Mouse (Mus musculus) lung, postnatal 25 days (tissue): ENCODE data around the gene Txk.

ENCODE experiments used
- DNase-seq: peaks from one replicate; pipeline ENCODE4 v3.0.0; 2022; ENCODE audit warnings: low spot score

The Txk gene

DNA sequence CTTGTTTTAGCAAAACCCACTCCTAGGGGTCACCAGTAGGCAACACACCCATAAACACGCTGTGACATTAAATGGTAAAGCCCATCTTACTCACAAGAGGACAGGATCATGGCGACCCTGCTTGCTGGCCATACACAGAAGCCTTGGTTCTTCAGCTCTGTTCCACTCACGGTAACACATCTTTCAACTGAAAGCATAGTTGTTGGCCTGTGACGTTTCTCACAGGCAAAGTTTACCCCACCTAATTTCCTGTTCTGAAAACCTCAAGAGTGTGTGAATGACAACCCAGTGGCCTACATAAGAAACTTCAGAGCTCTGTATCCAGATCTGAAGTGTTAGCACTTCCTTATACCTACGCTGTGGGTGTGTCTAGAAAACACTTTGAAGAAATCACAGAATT, at the start of gene Txk:
TSS of gene Txk (minus strand) at position 193 of the 400 bp plus-strand sequence.
- peak; percentile 47 for DNase-seq

DNA sequence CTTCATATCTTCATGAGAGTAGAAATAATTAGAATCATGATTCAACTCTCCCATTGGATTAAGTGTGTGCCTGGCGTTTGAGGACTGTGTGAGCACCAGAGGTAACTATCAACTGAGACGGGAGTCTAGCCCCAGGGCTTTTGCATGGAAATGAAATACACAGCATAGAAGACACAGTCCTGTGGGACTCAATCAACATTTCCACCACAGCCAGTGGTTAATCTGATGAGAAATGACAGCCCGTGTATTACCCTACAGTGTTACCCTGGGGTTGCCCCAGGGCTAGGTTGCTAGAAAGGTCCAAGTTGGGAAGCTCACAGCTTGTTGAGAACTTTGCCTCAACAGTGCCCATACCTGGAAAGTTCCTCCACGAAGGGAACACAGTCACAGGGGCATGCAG, 46.0 kb upstream of the Txk start:
- DNase-seq: no peak

DNA sequence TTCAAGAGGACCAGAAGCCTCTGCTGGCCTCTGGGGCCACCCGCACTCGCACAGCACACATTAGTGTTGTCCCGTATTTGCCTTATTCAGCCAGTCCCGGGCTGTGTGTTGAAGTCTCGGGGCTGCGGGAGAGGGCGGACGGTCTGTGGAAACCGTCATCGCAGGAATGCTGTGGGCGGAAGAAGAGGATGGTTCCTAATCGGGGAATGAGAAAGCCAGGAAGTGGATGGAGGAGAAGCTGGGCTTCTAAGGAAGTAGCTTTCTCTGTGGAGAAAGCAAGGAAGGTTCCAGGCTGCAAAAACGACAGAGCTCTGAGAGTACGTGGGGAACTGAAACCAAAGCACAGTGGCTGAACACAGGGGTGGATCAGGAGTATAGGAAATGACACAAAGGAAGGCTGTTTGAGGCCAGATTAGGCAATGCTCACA, 43.6 kb upstream of the Txk start:
- peak; percentile 46 for DNase-seq

DNA sequence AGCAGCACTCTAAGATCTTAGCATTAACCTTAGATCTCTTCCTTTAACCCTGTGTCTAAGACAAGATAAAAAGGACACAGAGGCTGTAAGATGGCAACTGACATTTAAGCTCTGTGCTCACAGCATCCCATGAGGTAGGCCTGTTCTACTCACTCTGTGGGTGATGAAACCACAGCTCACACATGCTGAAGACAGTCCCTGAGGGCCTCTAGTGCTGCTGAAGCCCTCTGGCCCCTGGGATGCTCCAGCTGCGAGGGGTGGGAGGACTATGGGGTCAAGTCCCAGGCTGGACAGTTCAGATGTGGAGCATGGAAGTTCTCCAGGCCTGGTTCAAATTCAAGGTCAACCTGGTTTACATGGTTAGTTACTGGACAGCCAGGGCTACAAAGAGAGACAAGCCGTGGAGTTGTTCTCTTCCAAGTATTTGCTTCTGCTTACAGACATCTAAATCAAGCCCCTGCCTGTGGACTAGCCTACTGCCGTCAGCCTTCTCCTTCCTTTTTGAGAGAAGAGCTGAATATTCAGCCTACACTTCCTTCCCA, 40.8 kb upstream of the Txk start:
- DNase-seq: no peak

DNA sequence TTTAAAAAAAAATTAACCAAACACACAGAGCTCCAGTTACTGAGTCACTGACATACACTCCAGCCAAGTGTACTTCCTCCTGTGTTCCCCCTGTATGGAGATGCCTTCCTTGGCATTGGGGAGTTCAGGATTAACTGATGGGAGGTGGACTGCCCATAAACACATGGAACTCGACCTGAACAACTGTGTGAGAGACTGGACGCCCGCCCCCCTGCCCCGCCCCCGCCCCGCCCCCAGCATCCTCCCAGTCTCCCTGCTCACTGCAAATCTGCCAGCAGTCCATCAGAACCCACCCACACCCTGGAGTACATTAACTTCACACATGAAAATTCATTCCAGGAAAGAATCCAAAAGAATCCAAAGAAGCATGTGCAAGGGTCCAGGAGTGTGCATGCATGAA, 39.2 kb upstream of the Txk start:
- DNase-seq: no peak

DNA sequence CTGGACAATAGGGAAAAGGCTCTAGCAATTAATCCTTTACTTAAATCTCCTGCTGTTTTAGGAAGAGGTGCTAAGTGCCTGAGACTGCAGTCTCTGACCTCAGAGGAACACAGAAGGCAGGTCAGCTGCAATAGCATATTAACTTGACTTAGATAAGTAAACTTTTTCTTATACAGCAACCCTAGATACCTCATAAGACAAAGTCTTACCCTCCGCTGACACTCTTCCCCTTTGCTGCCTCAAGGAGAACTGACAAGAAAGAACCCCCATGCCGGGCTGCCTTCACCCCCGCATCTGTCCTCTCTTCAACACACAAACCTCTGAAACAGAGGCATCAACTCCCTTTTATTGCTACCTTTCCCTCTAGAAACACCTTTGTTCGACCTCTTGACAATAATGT, 38.8 kb upstream of the Txk start:
- DNase-seq: no peak

DNA sequence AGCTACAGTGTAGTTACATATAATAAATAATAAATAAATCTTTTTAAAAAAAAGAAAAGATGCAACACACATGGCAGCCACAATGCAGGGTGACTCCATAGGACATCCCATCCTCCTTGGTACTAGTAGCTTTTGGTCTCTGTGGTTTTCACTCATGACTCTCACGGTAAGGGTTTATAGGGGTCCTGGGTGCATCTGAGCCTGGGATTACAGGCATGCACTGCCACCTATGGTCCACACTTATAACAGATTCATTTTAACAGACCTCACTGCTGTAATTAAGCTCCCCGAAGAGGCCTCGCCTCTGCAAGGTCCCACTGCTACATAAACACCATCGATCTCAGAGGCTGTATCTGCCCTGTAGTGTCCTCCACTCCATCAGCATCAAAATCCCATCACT, 32.9 kb upstream of the Txk start:
- DNase-seq: no peak

DNA sequence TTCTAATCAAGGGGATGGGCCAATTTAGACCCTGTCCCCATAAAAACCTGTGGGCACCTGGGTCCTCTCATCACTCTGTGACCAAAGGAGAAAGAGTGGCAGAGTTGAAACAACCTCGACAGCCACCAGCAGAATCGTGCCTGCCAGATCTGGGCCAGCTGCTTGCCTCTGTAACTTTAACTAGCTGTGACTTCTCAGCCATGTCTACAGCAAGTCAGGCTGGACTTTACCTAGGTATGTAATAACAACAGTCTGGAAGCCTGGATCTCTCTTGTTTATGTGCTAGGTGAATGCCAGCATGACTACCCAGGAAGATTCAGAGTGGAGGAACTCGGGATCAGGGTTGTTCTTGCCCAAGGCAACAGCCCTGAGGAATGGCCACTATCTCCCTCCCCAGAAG, 32.1 kb upstream of the Txk start:
- no peak for DNase-seq

DNA sequence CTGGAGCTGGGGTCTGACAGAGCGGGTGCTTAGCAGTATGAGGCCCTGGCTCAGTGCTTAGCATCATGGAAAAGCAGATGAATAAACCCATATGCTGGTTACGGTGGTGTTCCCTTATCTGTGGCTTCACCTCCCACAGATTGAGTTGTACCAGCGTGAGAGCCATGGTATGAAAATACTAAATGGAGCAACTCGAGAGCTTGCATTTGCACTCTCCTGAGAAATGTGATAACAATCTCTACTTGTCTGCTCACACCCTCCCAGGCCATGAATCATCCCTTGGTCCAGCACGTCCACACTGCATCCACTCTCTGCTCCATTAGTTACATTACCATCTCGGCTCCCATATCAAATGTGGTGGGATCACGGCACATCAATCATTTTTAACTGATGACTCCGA, 31.4 kb upstream of the Txk start:
- no peak for DNase-seq

DNA sequence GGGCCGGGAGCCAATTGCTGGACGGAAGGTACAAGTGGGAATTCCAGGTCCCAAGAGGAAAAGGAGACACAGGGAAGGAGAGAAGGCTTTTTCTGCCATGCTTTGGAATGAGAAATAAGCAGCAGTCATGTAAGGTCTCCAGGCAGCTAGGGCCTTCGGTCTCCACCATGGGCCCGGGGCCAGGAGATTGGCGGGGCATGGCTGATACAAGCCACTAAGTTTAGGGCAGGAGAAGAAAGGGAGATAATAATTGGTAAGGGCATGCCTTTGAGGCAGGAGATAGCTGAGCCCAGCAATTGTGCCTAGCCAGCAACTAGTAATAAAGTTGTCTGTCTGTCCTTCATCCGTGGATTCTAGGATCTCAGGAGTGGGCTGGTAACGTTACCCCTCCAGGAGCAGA, 30.5 kb upstream of the Txk start:
- no peak for DNase-seq

DNA sequence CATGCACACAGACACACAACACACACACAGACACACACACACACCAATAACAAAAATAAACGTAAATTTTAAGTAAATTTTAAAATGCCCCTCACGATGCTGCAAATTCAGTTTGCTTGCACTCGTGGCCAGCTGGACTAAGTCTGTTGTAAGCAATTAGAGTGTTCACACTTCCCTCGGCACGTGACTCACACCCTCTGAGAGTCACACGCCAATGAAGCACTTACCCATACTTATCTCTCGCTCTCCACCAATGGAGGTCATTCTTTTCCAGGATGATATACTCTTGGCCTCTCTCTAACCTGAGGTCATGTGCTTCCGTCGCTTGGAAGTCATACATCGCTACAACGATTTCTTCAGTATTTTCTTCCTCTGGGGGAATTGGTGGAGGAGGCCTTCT, 29.2 kb upstream of the Txk start:
- no peak for DNase-seq

DNA sequence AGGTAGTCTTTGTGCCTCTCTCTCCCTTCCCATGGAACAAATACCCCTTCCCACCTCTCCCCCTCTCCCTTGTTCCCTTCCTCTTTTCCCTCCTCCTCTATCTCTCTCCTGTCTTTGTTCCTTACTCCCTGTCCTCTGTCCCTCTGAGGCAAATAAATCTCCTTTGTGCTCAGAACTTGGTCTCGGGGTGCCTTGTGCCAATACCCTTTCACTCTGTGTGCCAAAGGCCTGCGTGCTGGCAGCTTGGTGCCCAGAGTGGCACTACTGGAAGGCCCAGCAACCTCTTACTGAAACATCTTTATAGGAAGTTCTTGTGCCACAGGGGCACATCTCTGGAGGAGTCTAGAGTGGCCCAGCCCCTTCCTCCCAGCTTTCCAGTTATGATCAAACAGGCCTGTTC, 24.0 kb upstream of the Txk start:
- no peak for DNase-seq

DNA sequence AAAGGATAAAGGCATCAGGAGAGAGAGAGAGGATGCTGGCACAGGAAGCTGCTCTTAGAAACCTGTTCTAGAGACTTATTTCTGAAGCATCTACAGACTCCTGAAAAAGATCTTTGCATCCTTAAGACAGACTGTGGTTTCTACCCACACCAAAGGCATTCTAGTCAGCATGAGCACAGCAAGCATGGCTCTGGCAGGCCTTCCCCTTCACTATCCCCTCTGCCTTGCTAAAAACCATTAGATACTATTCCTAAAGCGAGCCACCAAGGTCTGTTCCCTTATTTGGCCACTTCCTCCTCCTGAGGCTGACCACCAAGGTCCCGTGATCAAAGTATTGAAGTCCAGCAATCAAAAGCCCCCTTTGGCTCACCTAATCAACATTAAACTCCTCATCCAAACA, 23.6 kb upstream of the Txk start:
- DNase-seq: no peak

DNA sequence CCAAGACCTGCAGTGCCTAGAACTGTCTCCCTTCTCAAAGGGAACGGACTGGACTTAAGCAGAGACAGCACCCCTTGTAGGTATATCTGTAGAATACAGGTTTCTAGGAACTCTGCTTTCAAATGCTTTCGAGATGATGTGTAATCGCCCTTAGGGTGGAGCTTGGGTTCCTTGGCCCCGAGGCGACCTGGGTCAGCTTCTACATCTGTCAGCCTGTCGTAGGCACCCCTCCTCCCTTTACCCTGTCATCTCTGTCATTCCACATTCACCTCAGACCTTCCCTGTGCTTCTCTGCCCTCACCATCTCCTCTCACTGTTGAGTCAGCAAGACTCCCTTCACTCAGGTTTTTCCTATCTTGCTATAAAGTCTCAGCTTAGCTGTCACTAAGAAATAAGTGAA, 17.3 kb upstream of the Txk start:
- no peak for DNase-seq

DNA sequence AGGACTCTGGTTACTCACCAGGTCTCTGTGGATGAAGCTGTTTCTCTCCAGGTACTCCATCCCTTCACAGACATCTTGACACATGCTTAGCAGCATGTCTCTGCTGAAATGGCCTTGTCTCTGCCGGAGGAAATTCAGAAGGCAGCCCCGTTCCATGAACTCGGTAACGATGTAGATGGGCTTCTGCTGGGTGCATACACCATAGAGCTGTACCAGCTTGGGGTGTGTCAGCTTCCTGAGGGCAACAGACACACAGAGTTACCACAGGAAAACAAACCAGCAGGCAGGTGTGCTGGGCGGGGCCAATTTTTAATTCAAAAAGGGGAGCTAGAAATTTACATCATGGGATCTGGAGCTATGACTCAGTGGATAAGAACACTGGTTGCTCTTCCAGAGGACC, 11.0 kb upstream of the Txk start:
- DNase-seq: no peak

DNA sequence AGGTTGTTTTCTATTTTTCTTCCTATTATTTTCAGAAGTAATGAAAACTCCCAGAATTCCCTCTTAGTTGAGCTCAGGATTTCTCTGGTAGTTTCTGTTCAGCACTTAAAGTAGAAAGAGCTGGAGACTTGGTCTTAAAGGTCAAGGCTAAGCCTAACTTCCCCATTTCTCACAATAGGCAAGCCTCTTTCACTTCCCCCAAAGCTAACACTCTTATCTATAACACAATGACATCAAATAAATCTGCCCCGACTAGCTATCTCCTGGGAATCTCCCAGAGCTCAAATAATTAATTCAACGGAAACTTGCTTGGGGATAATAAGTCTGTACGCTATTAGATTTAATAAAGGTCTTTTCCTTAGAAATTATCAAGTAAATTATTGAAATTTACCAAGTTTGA, 10.4 kb upstream of the Txk start:
- DNase-seq: no peak

DNA sequence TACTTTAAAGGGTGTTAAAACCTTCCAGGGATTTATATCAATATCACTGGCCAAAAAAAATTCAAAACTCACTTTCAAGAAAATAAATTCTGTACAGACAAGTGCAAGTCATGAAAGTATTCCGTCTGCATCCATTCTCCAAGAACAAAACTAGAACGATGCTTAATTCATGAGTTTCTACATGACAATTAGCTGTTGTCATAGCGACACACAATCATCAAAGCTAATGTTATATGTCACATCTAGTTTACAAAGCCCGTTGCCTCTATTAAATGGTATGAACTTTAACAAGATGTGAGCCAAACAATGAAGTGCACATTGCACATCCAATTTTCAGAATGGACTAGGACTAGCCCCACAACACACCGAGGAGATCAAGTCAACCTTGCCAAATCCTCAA, 9.2 kb upstream of the Txk start:
- DNase-seq: no peak

DNA sequence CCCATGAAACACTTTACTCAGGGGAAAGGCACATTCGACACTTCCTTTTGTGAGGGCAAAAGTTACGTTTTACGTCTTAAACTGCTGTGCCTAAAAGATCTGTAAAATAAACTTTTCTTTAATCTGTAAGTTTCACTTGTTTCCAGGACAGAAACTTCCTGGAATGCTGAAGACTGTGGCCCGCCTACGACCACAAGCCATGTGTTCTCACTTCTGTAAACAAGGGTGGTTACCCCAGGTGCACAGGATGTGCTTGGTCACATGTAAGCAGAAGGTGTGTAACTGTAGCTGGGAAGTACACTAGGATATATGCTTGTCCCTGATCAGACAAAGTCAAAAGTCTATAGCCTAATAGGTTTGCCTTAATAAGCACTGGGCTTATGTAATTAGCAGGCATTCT, 8.7 kb upstream of the Txk start:
- DNase-seq: peak; percentile 28

DNA sequence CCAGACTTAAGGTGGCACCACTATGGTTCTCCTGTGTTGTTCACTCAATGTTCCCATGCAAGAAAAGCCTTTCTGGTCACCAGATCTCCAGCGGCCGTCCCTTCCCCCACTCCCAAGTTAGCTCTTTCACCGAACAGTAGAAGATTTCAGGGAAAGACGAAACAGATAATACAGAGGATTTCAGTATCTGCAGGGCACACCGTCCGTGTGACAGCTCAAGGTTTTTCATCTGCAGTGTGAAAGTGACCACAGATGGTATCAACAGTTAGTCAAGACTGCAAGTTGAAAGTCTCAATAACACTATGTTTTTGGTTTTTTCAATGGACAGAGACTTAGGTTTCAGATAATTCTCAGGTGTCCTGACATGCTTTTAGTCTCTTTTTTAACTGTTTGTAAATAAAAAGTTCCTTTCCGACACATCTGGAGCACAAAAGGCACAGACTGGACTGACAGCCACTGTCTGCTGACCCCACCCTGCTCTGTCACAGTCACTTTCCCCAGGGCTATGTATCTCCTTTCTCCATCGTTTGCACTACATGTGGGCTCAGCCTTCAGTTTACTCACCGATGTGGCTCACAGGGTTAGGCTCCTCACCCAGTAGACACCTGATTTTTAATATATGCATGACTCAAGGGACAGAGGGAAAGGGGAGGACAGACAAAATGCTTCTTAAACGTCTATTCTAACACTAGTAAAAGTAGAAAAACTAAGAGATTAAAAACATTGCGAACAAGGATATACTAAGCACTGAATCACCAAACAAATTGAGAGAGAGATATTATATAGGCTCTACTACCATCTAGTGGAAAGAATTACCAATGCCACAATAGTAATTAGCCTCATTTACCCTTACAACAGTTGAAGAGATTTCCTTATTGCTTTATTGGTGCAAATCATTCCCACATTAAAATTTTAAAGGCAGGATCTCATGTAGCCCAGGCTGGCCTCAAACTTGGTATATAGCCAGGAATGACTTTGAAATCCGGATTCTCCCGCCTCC, 6.6 kb upstream of the Txk start:
- DNase-seq: no peak

DNA sequence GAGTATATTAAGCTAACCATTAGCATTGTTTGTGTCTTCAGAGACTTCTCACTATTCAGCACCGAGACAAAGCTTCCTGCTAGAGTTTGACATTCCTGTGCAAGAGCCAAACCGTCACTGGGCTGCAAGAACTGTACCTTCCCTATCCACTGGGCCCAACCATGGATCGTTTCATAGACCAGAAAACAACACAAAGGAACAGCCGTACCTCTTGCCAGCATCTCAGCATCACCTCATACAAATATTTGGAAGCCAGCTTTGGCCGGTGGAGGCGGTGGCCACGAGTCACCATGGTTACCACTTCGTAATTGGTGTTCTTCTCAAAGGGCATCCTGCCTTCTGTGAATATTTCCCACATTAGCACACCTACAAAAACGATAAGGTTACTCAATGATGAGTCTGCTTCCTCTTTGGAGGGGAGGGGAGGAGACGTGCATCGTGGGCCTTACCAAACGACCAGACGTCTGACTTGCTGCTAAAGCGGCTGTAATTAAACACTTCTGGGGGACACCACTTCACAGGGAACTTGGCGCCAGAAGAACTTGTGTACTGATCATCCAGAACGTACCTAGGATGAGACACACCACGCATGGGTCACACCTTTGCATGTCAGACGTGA, 4.7 kb upstream of the Txk start:
- no peak for DNase-seq

DNA sequence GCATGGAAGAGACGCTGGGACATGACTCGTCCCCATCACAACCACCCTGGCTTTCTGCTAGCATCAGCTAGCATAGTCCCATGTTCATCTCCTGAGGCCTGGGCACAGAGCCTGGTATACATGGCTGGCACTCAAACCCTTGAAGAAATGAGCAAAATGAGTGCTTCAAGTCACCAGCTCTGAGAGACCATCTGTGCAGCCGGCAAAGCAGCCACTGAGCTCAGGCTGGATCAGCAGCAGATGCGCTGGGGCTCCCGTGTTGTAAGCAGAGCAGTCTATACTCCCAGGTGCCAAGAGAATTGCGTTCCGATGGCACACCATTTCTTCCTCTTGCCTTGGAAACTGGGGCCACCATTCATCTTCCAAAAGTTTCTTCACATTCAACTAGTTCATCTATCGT, 3.4 kb upstream of the Txk start:
- DNase-seq: no peak

DNA sequence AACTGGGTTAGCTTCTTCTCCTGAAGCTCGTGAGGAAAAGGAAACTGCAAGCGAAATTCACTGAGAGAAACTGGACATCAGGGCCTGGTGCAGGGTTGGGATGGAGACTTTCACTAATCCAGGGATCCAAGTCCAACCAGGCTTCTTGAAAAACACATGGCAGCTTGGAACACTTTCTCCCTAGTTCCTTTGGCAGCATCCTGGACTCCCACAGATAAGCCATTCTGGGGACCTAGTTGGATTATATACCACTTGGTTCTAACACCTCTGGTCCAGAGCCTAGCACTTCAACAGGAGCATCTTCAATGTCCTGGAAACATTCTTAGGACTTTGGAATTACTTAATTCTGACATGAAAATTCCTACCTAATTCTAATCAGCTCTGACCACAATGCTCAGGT, 2.5 kb upstream of the Txk start:
- no peak for DNase-seq

DNA sequence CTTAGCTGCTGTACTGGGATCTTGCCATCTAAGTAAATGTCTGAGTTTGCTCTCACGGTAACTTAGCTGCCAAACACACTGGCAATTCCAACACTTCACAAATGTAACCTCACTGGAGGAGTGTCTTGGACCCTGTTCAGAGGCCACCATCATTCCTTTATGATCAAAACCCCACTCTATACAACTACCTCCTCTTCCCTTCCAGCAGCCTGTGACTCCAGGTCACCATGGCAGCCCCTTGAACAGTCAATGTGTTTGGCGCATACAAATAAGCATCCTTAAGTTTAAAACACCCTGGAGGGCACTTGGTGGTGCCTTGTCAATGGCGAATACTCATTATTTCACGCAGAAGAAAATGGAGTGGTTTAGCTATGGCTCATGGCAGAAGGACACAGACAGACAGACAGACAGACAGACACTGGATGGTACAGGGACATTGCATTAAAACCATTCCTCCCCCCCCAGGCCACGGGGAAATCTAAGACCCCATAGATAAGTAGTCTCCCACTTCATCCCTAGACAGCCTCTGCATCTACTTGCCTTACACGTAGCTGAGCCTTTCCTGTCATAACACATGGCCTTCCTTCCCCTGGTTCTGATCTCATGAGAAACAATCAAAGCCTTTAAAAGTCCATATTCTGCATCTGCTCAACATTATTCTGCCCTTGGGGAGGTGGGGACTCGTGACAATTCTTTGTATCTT, 1.4 kb downstream of the Txk start:
- DNase-seq: no peak
